Mouse (Mus musculus) right cerebral cortex, adult 18-20 months (tissue): Measurements from ENCODE around the gene Mrps25.

Source experiments
- DNase-seq: peaks from one replicate; pipeline ENCODE4 v3.0.0; 2022; ENCODE audit warnings: mixed read lengths

The Mrps25 gene

GRCm38 (mm10) chr6:92183621-92184131 lies at the start of gene Mrps25:
TSS of gene Mrps25 (minus strand) at chr6:92184033.
- peak; percentile 85 for DNase-seq

GRCm38 (mm10) chr6:92231762-92232161 lies 47.9 kb upstream of the Mrps25 start:
- no peak for DNase-seq

DNA sequence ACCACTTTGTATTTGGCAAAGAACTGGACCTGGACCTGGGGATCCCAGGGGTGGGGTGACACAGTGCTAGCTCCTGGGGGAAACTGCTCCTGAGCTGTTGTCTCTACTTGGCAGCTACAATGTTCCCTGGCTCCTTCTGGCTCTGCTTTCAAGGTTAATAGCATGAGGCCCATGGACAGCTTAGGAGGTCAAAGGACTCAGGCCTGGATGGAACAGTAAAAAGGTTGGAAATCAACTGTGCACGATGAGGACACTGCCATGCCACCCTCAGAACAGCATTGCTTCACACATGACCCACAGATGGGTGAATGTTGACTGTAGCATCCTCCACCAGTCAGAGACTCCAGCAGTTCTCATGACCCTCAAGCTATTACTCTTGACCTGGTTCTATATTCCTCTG lies 47.5 kb upstream of the Mrps25 start:
- DNase-seq: no peak

GRCm38 (mm10) chr6:92229586-92229985 lies 45.8 kb upstream of the Mrps25 start:
- DNase-seq: no peak

DNA sequence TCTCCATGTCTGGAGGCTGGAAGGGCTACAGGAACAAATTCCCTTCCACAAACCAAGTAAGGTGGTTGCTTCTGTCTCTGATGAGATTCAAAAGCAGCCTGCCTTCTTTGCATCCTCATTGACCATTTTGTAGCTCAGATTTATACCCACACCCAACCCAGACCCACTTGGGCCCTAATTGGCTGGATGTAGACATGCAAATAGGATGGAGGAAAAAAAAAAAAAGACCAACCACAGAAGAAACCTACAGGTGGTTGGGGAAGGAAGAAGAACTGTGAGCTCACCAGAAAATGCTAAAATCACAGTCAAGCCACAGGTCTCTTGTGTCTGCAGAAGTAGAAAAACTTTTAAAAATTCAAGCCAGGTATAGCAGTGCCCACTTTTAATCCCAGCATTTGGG lies 45.3 kb upstream of the Mrps25 start:
- DNase-seq: no peak

DNA sequence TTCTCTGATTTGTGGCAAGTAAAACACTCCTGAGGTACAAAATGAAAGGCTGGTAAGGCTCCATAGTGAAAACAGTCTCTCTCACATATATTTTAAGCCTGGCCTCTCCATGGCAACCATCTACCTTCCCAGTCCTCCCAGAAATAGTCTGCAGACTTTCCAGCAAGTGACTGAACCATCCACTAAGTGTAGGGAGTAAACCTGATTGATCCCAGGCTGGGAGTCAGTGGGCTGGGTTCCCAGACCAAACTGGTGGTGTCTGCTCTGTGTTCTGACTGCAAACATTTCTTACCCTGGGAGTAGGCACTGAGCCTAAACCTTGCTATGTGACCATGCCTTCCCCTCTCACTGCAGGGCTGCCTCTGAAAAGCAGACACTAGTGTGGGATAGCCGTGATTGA lies 41.1 kb upstream of the Mrps25 start:
- no peak for DNase-seq

DNA sequence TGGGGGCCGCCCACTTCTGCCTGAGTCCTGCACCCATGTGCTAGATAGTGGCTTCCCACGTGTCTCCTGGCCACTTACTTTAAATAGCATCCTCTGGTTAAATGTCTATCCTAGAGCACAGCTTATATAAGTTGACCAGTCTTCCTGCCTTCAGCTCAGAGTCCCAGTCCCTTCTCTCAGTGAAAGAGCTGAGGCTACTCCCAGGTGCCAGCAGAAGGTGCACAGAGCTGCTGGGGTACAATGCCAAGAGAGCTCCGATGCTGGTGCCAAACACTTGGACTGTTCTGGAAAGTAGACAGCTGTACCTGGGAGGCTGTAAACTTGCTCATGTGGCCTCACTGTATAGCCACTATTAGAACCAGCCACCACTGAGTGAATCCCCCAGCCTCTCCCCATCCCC lies 38.2 kb upstream of the Mrps25 start:
- DNase-seq: no peak

DNA sequence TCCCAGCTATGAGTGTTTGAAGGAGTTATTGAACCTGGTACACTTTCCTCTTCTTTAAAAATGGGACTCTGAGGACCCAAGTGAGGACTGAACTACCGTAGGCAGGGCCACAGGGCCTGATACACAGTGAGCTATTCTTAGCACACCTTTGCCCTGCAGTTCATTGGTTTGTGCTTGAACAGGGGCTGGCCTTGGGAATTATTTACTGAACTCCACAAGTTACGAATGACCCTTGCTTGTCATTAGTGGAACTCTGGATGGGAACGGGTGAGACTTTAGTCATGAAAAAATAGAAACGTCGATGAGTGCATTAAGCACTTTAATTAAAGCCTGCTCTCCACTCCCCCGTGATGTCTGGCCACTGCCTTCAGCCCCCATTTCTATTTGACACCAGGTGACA lies 37.8 kb upstream of the Mrps25 start:
- no peak for DNase-seq

GRCm38 (mm10) chr6:92219445-92219844 lies 35.6 kb upstream of the Mrps25 start:
- peak; percentile 25 for DNase-seq

DNA sequence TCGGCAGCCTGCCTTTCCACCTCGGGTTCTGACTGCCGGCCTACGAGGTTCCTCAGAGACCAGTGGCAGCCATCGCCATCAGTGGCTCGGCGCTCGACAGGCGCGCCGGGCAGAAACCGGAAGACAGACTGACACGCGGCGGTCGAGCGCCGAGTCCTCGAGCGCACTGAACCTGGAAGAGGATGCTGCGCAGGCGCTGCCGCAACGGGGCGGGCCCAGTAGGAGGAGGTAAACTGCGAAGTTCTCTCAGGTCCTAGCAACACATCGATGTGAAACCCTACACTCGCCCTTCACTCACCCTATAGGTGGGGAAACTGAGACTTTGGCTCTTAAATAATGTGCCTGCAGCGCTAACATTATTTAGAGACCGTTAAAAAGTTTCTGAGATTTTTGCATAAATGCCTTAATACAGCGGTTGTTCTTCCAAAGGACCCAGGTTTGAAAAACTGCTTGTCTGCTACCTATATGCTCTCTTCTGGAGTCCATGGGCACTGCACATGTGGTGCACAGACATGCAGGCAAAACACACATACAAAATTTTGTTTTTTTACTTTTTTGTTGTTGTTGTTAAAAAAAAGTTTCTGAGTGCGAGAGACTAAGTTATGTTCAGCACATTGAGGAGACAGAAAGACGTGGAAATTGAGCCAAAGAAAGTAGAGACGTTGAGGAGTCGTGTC lies 31.1 kb upstream of the Mrps25 start, which contains the start of gene Rbsn:
TSS of gene Rbsn (minus strand) at position 153 of the 677 bp plus-strand sequence.
- peak; percentile 95 for DNase-seq

DNA sequence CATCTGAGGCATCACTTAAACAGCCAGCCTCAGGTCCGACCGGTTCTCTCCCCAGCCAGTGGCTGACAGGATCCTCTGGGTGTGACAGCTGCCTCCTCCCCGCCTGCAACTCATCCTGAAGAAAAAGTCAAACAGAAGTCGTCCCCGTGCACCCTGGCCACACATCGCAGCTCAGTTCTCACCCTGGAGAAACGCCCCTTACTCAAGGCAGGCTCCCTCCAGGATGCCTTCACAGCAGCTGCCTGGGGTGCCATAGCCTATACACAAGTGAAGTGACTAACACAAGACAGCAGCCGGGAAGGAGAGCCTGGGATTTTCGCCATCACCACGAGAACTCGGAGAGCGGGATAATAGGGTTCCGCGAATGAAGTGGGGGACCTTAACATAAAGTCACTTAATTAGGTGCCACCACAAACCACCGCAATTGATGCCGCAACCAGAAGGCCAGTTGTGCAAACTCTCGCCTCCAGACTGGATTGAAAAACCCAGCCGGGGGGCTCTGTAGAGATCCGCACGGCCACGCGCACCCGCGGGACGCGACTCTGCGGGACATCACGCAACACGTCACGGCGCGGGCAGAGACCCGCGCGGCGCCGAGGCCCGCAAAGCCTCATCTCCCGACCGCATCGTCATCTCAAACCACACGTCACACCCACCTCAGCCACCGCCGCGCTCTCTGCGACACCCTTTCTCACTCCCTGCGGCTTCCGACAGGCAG lies 30.4 kb upstream of the Mrps25 start:
- no peak for DNase-seq

DNA sequence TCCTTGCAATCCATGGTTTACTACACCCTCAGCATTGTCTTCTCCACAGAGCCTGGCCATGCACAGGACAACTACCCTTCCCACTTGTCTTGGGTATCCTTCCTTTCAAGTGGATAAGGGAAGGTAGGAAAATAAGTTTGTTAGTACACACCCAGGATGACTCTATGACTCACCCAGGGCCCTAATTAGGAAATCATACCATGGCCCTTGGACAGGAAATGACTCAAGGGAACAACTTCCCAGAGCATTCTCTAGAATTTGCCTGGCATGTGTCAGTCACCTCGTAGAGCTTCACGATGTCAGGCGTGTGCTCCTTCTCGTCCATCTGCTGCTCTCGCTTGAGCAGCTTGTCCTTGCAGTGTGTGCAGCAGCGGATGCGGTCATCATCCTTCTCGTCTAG lies 15.6 kb upstream of the Mrps25 start:
- no peak for DNase-seq

GRCm38 (mm10) chr6:92184178-92184577 lies 345 bp upstream of the Mrps25 start:
- no peak for DNase-seq

- no peak for DNase-seq
Measured at GRCm38 (mm10) chr6:92176450-92176849, 7.4 kb downstream of the Mrps25 start.

DNA sequence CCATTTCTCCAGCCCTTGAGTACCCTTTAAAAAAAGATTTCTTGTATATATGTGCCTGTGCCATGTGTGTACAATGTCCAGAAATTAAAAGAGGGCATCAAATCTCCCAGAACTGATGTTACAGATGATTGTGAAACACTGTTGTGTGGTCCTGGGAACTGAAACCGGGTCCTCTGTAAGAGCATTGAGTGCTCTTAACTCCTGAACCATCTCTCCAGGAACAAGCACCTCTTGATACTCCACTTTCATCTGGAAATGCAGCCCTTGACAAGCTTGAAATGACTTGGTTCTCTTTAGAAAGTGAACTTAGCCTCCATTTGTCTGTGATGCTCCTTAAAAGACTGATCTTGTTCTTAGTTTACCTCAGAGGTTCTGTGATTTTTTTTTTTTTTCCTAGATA lies 21.1 kb downstream of the Mrps25 start:
- DNase-seq: no peak

- no peak for DNase-seq
Measured at GRCm38 (mm10) chr6:92158801-92159200, 25.0 kb downstream of the Mrps25 start.

GRCm38 (mm10) chr6:92153774-92154173 lies 30.1 kb downstream of the Mrps25 start:
- DNase-seq: no peak

DNA sequence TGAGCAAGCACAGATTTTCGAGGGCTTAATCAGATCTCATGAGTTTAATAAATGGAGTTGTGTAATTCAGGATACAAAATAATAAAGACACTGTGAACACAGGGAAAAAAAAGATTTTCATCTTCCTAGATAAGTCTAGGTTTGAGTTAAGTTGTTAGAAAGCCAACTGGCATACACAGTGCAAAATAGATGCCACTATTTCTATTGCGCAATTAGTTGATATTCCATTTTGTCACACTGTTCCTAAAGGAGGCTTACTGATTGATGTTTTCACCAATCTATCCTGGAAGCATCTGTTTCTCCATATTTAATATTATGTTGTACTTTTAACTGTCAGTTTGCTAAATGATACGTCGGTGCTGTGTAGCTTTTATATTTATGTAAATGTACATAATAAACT lies 38.0 kb downstream of the Mrps25 start:
- DNase-seq: no peak

DNA sequence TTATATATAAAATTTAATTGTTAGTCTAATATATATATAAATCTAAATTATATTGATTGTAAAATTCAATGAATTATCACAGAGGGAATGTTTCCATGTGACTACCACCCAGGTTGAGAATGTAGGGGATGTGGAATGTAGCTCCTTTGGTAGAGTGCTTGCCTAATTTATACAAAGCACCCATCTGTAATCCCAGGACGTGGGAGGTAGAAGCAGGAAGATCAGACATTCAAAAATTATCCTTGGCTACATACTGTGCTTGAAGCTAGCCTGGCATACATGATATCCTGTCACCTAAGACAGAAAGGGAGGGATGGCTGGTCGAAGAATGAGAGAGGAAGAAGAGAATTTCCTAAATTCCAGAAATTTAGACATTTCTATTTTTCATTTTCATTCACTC lies 47.5 kb downstream of the Mrps25 start:
- peak; percentile 36 for DNase-seq

DNA sequence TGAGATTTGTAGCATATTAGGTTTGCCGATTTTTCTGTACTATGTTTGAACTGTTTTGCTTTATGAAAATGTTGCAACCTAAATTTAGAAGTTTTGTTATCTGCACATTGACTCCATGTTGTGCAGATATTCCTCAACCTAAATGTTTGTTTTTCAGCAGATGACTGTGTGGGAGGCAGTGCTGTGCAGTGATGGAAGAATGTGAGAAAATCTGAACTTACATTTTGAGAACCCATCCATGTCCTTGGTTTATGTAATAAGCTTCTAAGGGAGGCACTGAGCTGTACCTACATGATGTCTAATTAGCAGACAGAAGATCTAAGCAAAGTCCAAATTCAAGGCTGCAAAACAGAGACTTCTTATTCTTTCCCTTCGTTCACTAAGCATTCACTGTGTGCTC lies 50.2 kb downstream of the Mrps25 start:
- DNase-seq: peak; percentile 57

DNA sequence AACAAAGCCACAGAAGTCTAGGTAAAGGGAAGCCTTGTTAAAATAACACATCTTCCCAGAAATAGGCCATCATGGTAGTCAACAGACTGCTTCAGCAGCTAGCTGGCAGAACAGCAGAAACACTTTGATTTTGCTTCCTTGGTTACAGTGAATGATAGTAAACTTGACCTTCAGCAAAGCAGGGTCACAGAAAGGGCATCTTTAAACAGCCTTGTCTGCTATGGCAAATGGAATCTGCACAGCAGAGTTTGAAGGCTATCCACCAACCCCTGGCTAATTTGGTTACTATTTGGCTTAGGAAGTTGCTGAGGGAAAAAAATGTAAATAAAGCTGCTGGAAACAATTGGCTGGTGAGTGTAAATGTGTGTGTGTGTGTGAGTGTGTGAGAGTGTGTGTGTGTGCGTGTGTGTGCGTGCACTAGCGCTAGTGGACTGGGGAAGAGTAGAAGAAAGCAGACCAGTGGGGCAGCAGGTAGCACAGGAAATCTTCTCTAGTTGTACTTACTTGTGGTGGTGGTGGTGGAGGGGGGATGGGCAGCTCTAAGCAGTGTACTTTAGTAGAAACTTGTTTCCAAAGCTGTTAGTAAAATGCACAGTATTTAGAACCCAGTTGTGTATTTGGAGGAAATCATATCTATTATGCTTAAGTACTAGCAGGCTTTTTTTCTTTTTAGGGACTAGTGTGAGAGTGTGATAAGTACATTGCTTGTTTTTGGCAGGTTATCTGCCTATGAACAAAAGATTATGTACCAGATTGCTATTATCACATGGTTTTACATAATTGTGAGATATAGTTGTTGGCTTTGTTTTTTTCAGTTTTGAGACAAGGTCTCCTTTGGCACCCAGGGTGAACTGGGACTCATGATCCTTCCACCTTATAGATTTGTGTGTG lies 51.6 kb downstream of the Mrps25 start:
- DNase-seq: no peak

DNA sequence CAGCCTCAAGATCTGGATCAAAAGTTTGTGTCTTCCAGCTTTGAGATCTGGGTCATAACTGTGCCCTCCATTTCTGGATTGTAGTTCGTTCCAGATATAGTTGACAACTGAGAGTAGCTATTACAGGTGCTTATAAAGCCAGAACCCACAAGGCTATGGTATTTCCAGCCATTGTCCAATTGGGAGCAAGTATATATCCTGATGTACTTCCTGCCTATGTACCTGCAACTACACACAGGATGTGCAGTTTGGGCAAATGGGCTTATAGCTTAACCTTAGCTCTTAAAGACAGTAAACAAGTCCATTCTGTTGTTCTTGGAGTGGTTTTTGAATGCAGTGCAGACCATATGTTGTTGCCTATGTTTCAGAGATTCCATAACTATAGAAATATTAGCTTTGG lies 52.4 kb downstream of the Mrps25 start:
- DNase-seq: no peak

DNA sequence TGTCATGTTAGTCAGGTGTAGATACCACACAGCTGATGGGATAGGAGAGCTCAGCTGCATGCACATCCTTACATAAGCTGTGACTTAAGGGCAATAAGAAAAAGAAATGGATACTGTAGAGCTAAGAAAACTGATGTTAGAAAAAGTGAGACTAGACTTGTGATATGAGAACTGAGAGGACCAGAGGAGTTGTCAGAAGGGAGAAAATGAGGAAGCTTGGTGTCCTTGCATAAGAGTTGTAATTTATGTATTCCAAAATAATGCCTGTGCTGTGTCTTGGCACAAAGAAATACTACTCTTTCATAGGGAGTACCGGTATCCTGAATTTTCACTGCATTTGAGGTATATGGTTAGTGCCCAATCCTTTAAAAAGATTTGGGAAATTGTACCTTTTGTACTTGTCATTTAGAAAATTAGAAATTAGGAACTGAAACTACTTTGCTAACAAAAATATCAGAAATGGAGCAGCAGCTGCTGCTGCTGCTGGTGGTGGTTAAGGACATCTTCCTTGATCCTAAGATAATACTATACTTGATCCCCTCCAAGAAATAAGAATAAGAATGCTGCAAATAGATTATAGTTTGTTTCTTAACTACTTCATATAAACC lies 56.9 kb downstream of the Mrps25 start:
- no peak for DNase-seq
